ENCODE assay signal across 8 mouse cellular contexts in genomic region chr2:168230773-168231470, GRCm38 (mm10). TPM values are rescaled to one million over a fixed set of nuclear protein-coding genes. Genes with fewer than 3 reads are reported as not detected.
DNase-seq lines count a peak whose midpoint lies in the region; ATAC-seq and TF ChIP-seq lines count a peak whose summit lies in the region.

No protein-coding gene starts in this region.

- no peaks in the 10 kb centered on the region for H3K27me3 ChIP-seq in heart, postnatal 0 days (ENCODE audit: control insufficient read depth, insufficient read depth, low read length)
- H3K27me3 ChIP-seq in limb, embryonic 13.5 days, result no peaks in the 10 kb centered on the region
- H3K27me3 ChIP-seq in midbrain, embryonic 13.5 days, result no peaks in the 10 kb centered on the region

- DNase-seq in gastrocnemius, postnatal 10 days, result peak; percentile 45
- no peak for DNase-seq in gastrocnemius, postnatal 36 days
- DNase-seq in cerebellum, adult 9-10 months, result peak; percentile 29
- no peak for DNase-seq in heart, postnatal 0 days (ENCODE audit: low spot score)
- peak; percentile 52 for DNase-seq in thymus, postnatal 4 days

- peaks cover 20% of the 10 kb centered on the region for H3K4me1 ChIP-seq in heart, postnatal 0 days (ENCODE audit: control insufficient read depth, insufficient read depth)
- peaks cover 34% of the 10 kb centered on the region for H3K4me1 ChIP-seq in limb, embryonic 13.5 days
- peaks cover 49% of the 10 kb centered on the region for H3K4me1 ChIP-seq in midbrain, embryonic 13.5 days (replicated peaks)

- H3K4me3 ChIP-seq in heart, postnatal 0 days (ENCODE audit: low read depth, low read length), result peak overlapping the region; percentile 91
- H3K4me3 ChIP-seq in limb, embryonic 13.5 days, result peak overlapping the region; percentile 100
- peak overlapping the region; percentile 100 for H3K4me3 ChIP-seq in midbrain, embryonic 13.5 days (replicated peaks)

- 2% methylated on average over 76 of the region's 105 CpGs for WGBS in heart, postnatal 0 days
- WGBS in limb, embryonic 13.5 days, result 4% methylated on average over 86 of the region's 105 CpGs
- WGBS in midbrain, embryonic 13.5 days, result 4% methylated on average over 76 of the region's 105 CpGs

- H3K36me3 ChIP-seq in heart, postnatal 0 days (replicated peaks; ENCODE audit: control insufficient read depth, insufficient read depth, low read length), result peaks cover 22% of the 10 kb centered on the region
- H3K36me3 ChIP-seq in limb, embryonic 13.5 days, result peaks cover 36% of the 10 kb centered on the region
- H3K36me3 ChIP-seq in midbrain, embryonic 13.5 days, result peaks cover 30% of the 10 kb centered on the region

- no peaks in the 10 kb centered on the region for H3K9me3 ChIP-seq in heart, postnatal 0 days (replicated peaks; ENCODE audit: control insufficient read depth, low read length)
- no peaks in the 10 kb centered on the region for H3K9me3 ChIP-seq in limb, embryonic 13.5 days
- no peaks in the 10 kb centered on the region for H3K9me3 ChIP-seq in midbrain, embryonic 13.5 days

- no peak for TF ChIP-seq EP300 in heart, postnatal 0 days (IDR thresholded peaks at IDR 0.05; ENCODE audit: low read depth)

- TF ChIP-seq CTCF in heart, postnatal 0 days (IDR thresholded peaks at IDR 0.05; ENCODE audit: low read depth), result no peak

- intact Hi-C loops in gastrocnemius, postnatal 36 days (cut with DNase I), result no loop called here

- peak overlapping the region; percentile 94 for H3K4me2 ChIP-seq in heart, postnatal 0 days (ENCODE audit: low read depth, low read length)
- H3K4me2 ChIP-seq in limb, embryonic 13.5 days (replicated peaks), result peak overlapping the region; percentile 99
- peak overlapping the region; percentile 100 for H3K4me2 ChIP-seq in midbrain, embryonic 13.5 days (replicated peaks)

- peak overlapping the region; percentile 90 for H3K27ac ChIP-seq in heart, postnatal 0 days (ENCODE audit: low read depth)
- peak overlapping the region; percentile 91 for H3K27ac ChIP-seq in limb, embryonic 13.5 days
- peak overlapping the region; percentile 90 for H3K27ac ChIP-seq in midbrain, embryonic 13.5 days

- peak; percentile 36 for ATAC-seq in CD4-positive, CD25-positive, alpha-beta regulatory T cell, adult 4 months
- ATAC-seq in heart, postnatal 0 days (ENCODE audit: insufficient read depth, low read depth), result peak; percentile 65
- ATAC-seq in limb, embryonic 13.5 days (ENCODE audit: low FRiP score, low read depth), result peak; percentile 58
- ATAC-seq in midbrain, embryonic 13.5 days, result peak; percentile 82

- H3K9ac ChIP-seq in heart, postnatal 0 days (replicated peaks; ENCODE audit: low read depth, low read length), result peak overlapping the region; percentile 94
- peak overlapping the region; percentile 87 for H3K9ac ChIP-seq in limb, embryonic 13.5 days
- H3K9ac ChIP-seq in midbrain, embryonic 13.5 days (replicated peaks), result peak overlapping the region; percentile 97

RNA-seq across cellular contexts. Expression of gene Mocs3, which starts 0.5 kb away (rescaled TPM):
- 1 to 10 TPM; 3.5 to 4.3 TPM for total RNA-seq in gastrocnemius, postnatal 10 days (2021)
- total RNA-seq in gastrocnemius, postnatal 36 days (2021), result 1 to 10 TPM; 3.5 to 3.8 TPM
- polyA plus RNA-seq in CD4-positive, CD25-positive, alpha-beta regulatory T cell, adult 4 months (2017; shearing (Covaris generic)), result under 1 TPM; 0.59 to 0.62 TPM
- 6.0 and 22.2 TPM in 2 replicates for total RNA-seq in heart, postnatal 0 days (2014; rRNA removed; ENCODE audit: low replicate concordance)
- 3.8 and 4.7 TPM in 2 replicates for polyA plus RNA-seq in heart, postnatal 0 days (2015; fragmentation: Nextera tagmentation; extraction: Ambion mirVana)
- polyA plus RNA-seq in limb, embryonic 13.5 days (2015; fragmentation: Nextera tagmentation; extraction: Ambion mirVana), result 6.7 and 7.0 TPM in 2 replicates
- 6.0 and 8.7 TPM in 2 replicates for polyA plus RNA-seq in midbrain, embryonic 13.5 days (2015; fragmentation: Nextera tagmentation; extraction: Ambion mirVana)

RNA-seq across cellular contexts. Expression of gene Dpm1, which starts 0.5 kb away (rescaled TPM):
- total RNA-seq in gastrocnemius, postnatal 10 days (2021), result 10 to 100 TPM; 49.7 to 54.9 TPM
- 10 to 100 TPM; 59.0 to 77.3 TPM for total RNA-seq in gastrocnemius, postnatal 36 days (2021)
- polyA plus RNA-seq in CD4-positive, CD25-positive, alpha-beta regulatory T cell, adult 4 months (2017; shearing (Covaris generic)), result 100 to 1,000 TPM; 101 to 112 TPM
- total RNA-seq in heart, postnatal 0 days (2014; rRNA removed; ENCODE audit: low replicate concordance), result 108 and 163 TPM in 2 replicates
- polyA plus RNA-seq in heart, postnatal 0 days (2015; fragmentation: Nextera tagmentation; extraction: Ambion mirVana), result 141 and 151 TPM in 2 replicates
- polyA plus RNA-seq in limb, embryonic 13.5 days (2015; fragmentation: Nextera tagmentation; extraction: Ambion mirVana), result 85.3 and 91.5 TPM in 2 replicates
- 68.0 and 71.8 TPM in 2 replicates for polyA plus RNA-seq in midbrain, embryonic 13.5 days (2015; fragmentation: Nextera tagmentation; extraction: Ambion mirVana)

RNA-seq across cellular contexts. Expression of gene Gm20716, which starts 0.8 kb away (rescaled TPM):
- total RNA-seq in gastrocnemius, postnatal 10 days (2021), result 10 to 100 TPM; 14.6 to 19.5 TPM
- 10 to 100 TPM in 1 of 2 experiments, 1 to 10 TPM in 1; 8.2 to 10.9 TPM for total RNA-seq in gastrocnemius, postnatal 36 days (2021)
- 10 to 100 TPM; 24.7 to 35.6 TPM for polyA plus RNA-seq in CD4-positive, CD25-positive, alpha-beta regulatory T cell, adult 4 months (2017; shearing (Covaris generic))
- total RNA-seq in heart, postnatal 0 days (2014; rRNA removed; ENCODE audit: low replicate concordance), result 14.2 and 19.2 TPM in 2 replicates
- 7.5 and 9.2 TPM in 2 replicates for polyA plus RNA-seq in heart, postnatal 0 days (2015; fragmentation: Nextera tagmentation; extraction: Ambion mirVana)
- polyA plus RNA-seq in limb, embryonic 13.5 days (2015; fragmentation: Nextera tagmentation; extraction: Ambion mirVana), result 24.5 and 27.1 TPM in 2 replicates
- polyA plus RNA-seq in midbrain, embryonic 13.5 days (2015; fragmentation: Nextera tagmentation; extraction: Ambion mirVana), result 29.1 and 29.4 TPM in 2 replicates

RNA-seq across cellular contexts. Expression of gene Adnp, which starts 24.0 kb away (rescaled TPM):
- 10 to 100 TPM; 28.4 to 33.5 TPM for total RNA-seq in gastrocnemius, postnatal 10 days (2021)
- 10 to 100 TPM; 15.1 to 18.0 TPM for total RNA-seq in gastrocnemius, postnatal 36 days (2021)
- 1 to 10 TPM; 1.4 to 3.1 TPM for polyA plus RNA-seq in CD4-positive, CD25-positive, alpha-beta regulatory T cell, adult 4 months (2017; shearing (Covaris generic))
- 11.2 and 28.2 TPM in 2 replicates for total RNA-seq in heart, postnatal 0 days (2014; rRNA removed; ENCODE audit: low replicate concordance)
- 1.4 and 2.4 TPM in 2 replicates for polyA plus RNA-seq in heart, postnatal 0 days (2015; fragmentation: Nextera tagmentation; extraction: Ambion mirVana)
- 3.1 and 4.1 TPM in 2 replicates for polyA plus RNA-seq in limb, embryonic 13.5 days (2015; fragmentation: Nextera tagmentation; extraction: Ambion mirVana)
- 2.5 and 5.1 TPM in 2 replicates for polyA plus RNA-seq in midbrain, embryonic 13.5 days (2015; fragmentation: Nextera tagmentation; extraction: Ambion mirVana)

RNA-seq across cellular contexts. Expression of gene Kcng1, which starts 50.6 kb away (rescaled TPM):
- under 1 TPM; 0.23 to 0.35 TPM for total RNA-seq in gastrocnemius, postnatal 10 days (2021)
- total RNA-seq in gastrocnemius, postnatal 36 days (2021), result under 1 TPM in 1 of 2 experiments, not detected in 1; 0.10 TPM
- polyA plus RNA-seq in CD4-positive, CD25-positive, alpha-beta regulatory T cell, adult 4 months (2017; shearing (Covaris generic)), result not detected
- total RNA-seq in heart, postnatal 0 days (2014; rRNA removed; ENCODE audit: low replicate concordance), result not detected in 2 replicates
- polyA plus RNA-seq in heart, postnatal 0 days (2015; fragmentation: Nextera tagmentation; extraction: Ambion mirVana), result 0.19 and 0.20 TPM in 2 replicates
- 1.3 and 1.8 TPM in 2 replicates for polyA plus RNA-seq in limb, embryonic 13.5 days (2015; fragmentation: Nextera tagmentation; extraction: Ambion mirVana)
- polyA plus RNA-seq in midbrain, embryonic 13.5 days (2015; fragmentation: Nextera tagmentation; extraction: Ambion mirVana), result 2.6 and 3.9 TPM in 2 replicates

Comparison
In these comparisons a context has a peak if more than half of its experiments do, and no peak if none do; other contexts are left out.
1. DNase-seq: peak in gastrocnemius, postnatal 10 days (single experiment), cerebellum, adult 9-10 months (single experiment) and thymus, postnatal 4 days (single experiment); none in gastrocnemius, postnatal 36 days (0 of 2) and heart, postnatal 0 days (single experiment).
2. Peak in every context shown above with its lines, with median percentiles within 50 percentile points of each other: ATAC-seq, H3K27ac ChIP-seq, H3K4me2 ChIP-seq, H3K4me3 ChIP-seq and H3K9ac ChIP-seq.